Mouse (Mus musculus) liver, adult 2 months (tissue): ENCODE data around the gene Gm20388. TPM values are rescaled to one million over a fixed set of nuclear protein-coding genes. Genes with fewer than 3 reads are reported as not detected.
A peak's percentile ranks its signal among the peaks of the same experiment; 100 is the strongest.

ENCODE experiments used
- DNase-seq: peaks from one replicate; pipeline ENCODE4 v3.0.0-alpha.2; 2011; ENCODE audit warnings: low read depth, low spot score; ENCODE audit errors: extremely low read depth
- H3K27ac ChIP-seq: fragments of 200-500 bp; replicated peaks from 2 replicates; pipeline ENCODE4 v1.5.1; 2012; ENCODE audit warnings: low read depth, mild to moderate bottlenecking, control low read depth, inconsistent platforms, low read length; ENCODE audit not compliant: insufficient read depth
- H3K27me3 ChIP-seq: fragments of 200-500 bp; 2 replicates; pipeline ENCODE4 v1.6.1; 2012; ENCODE audit warnings: mild to moderate bottlenecking, moderate library complexity, low read length, inconsistent platforms; ENCODE audit not compliant: control insufficient read depth, insufficient read depth
- H3K36me3 ChIP-seq: fragments of 200-500 bp; 2 replicates; pipeline ENCODE4 v1.6.1; 2012; ENCODE audit warnings: low read length, inconsistent platforms; ENCODE audit not compliant: control insufficient read depth, insufficient read depth
- H3K4me1 ChIP-seq: fragments of 200-500 bp; 2 replicates; pipeline ENCODE4 v1.6.1; 2011; ENCODE audit warnings: low read length; ENCODE audit not compliant: control insufficient read depth, insufficient read depth
- H3K4me3 ChIP-seq: fragments of 200-500 bp; 2 replicates; pipeline ENCODE4 v1.5.1; 2011; ENCODE audit warnings: low read depth, mild to moderate bottlenecking, control low read depth, low read length, moderate library complexity; ENCODE audit not compliant: insufficient read depth
- H3K79me2 ChIP-seq: fragments of 200-500 bp; 2 replicates; pipeline ENCODE4 v1.6.1; 2012; ENCODE audit warnings: inconsistent platforms, mild to moderate bottlenecking, low read length, moderate library complexity; ENCODE audit not compliant: control insufficient read depth, insufficient read depth
- H3K9ac ChIP-seq: fragments of 200-500 bp; 2 replicates; pipeline ENCODE4 v1.6.1; 2012; ENCODE audit warnings: low read depth, mild to moderate bottlenecking, control low read depth, inconsistent platforms, low read length
- CTCF ChIP-seq: fragments of 200-500 bp; IDR thresholded peaks from 2 replicates; pipeline ENCODE4 v1.5.1; 2011; ENCODE audit warnings: low read depth, low read length, control low read depth
- POLR2A ChIP-seq: fragments of 200-500 bp; IDR thresholded peaks from 2 replicates; pipeline ENCODE4 v1.6.1; 2011; ENCODE audit warnings: low read length, control low read depth; ENCODE audit not compliant: insufficient read depth; ENCODE audit errors: extremely low read depth
- WGBS: fragments of 180-500 bp; shearing (Covaris S2); methylation state at CpG from one replicate; pipeline ENCODE4 v1.1.7; 2018; 5-methylcytosine and 5-hydroxymethylcytosine counted together
- polyA plus RNA-seq: library from polyadenylated mRNA; depleted of rRNA; stranded (reverse); fragments of >200 nt; gene quantifications from 2 replicates; pipeline ENCODE4 v1.2.3, GENCODE M21; 2012
- total RNA-seq: library from RNA; depleted of rRNA; stranded (reverse); fragments of >200 nt; gene quantifications from 2 replicates; pipeline ENCODE4 v1.2.3, GENCODE M21; 2014

Gm20388 gene
- total and polyA plus RNA-seq, 2 experiments = 6.4 to 19.9 TPM

GRCm38 (mm10) chr8:119888012-119888411 lies 22.6 kb upstream of the Gm20388 start:
- Histone ChIP-seq H3K9ac (no peak overlapping the region), H3K36me3 (no peaks in the 10 kb centered on the region), H3K79me2 (no peaks in the 10 kb centered on the region), H3K4me3 (no peak overlapping the region), H3K4me1 (peaks cover 10% of the 10 kb centered on the region), H3K27me3 (no peaks in the 10 kb centered on the region), H3K27ac (no peak overlapping the region)
- TF ChIP-seq CTCF (no peak), POLR2A (no peak)
- DNase-seq = no peak
- 92% methylated on average over 4 of the region's 4 CpGs for WGBS

DNA sequence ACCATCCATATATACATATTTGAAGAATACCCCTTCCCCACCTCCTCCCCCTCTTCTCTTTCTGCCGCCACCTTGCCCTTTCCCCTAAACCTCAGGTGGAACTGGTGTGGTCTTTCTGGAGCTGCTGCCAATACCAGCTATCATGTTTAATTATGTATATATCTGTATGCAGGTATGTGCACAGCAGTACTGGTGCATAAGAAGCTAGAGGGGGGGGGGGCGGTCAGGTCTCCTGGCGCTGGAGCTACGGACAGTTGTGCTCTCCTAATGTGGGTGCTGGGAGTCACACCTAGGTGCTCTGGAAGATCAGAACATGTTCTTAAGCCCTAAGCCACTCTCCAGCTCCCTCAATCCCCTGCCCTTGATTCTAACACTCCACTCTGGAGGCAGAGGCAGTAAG lies 13.6 kb upstream of the Gm20388 start:
- no peak for TF ChIP-seq POLR2A
- no peak for TF ChIP-seq CTCF
- 81% methylated on average over 4 of the region's 4 CpGs for WGBS
- Histone ChIP-seq H3K27me3 (no peaks in the 10 kb centered on the region), H3K4me3 (no peak overlapping the region), H3K36me3 (no peaks in the 10 kb centered on the region), H3K79me2 (no peaks in the 10 kb centered on the region), H3K9ac (no peak overlapping the region), H3K4me1 (peaks cover 10% of the 10 kb centered on the region; the same call in 1 of the 2 replicates), H3K27ac (0 out of 2 replicates have a peak overlapping the region, but pooled peaks have one; percentile 5)
- DNase-seq = peak; percentile 29

GRCm38 (mm10) chr8:119897933-119898332 lies 12.7 kb upstream of the Gm20388 start:
- peak; percentile 22 for DNase-seq
- no peak for TF ChIP-seq CTCF
- TF ChIP-seq POLR2A = no peak

DNA sequence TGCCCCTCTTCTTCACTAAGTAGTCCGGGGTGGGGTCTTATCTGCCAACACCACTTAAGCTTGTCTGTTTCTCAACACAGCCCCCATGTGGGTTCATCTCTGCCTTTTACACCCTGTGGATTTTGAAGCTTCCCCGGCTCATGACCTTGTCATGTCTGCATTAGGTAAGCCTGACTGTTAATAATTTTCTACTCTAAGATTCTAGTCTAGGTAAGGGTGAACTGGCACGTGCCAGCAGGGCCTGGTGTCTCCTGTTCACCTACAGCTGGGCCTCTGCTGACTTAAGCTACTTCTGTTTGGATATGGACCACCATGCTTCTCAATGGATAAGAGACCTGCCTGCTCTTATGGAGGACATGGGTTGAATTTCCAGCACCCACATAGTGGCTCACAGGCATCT lies 9.3 kb upstream of the Gm20388 start:
- Histone ChIP-seq H3K4me3 (no peak overlapping the region), H3K27ac (peak overlapping the region; percentile 32; the same call in 1 of the 2 replicates), H3K9ac (peak overlapping the region; percentile 8; the same call in 1 of the 2 replicates), H3K36me3 (no peaks in the 10 kb centered on the region), H3K79me2 (no peaks in the 10 kb centered on the region), H3K4me1 (peaks cover 10% of the 10 kb centered on the region; the same call in 1 of the 2 replicates), H3K27me3 (no peaks in the 10 kb centered on the region)
- DNase-seq = peak; percentile 82
- WGBS = 26% methylated on average over 3 of the region's 3 CpGs
- no peak for TF ChIP-seq CTCF
- TF ChIP-seq POLR2A = no peak

More at GRCm38 (mm10) chr8:119897933-119898332, 12.7 kb upstream of the Gm20388 start:
- WGBS = 35% methylated on average over 13 of the region's 13 CpGs
- no peaks in the 10 kb centered on the region for H3K36me3 ChIP-seq
- H3K27ac ChIP-seq = no peak overlapping the region
- H3K79me2 ChIP-seq = no peaks in the 10 kb centered on the region
- H3K4me1 ChIP-seq = peaks cover 10% of the 10 kb centered on the region; the same call in 1 of the 2 replicates
- no peak overlapping the region for H3K9ac ChIP-seq
- H3K27me3 ChIP-seq = no peaks in the 10 kb centered on the region
- no peak overlapping the region for H3K4me3 ChIP-seq

DNA sequence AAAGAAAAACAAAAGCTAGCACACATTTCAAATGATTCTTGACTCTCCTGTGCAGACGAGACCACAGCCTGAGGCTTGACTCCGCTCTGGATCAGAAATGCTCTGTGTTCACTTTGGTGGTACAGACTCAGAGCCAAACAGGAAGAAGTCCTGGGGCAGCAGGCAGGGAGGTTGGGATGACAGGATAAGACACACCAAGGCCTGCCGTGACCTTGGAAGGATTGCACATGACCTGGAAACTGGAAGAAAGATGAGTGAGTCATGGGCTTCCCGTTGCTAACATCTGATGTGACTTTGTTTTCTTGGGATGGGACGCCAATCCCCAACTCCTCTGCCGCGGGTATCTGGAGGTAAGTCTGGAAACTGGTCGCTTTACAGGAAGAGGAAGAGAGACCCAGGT lies 8.7 kb upstream of the Gm20388 start:
- TF ChIP-seq POLR2A (no peak), CTCF (no peak)
- Histone ChIP-seq H3K27ac (no peak overlapping the region), H3K27me3 (no peaks in the 10 kb centered on the region), H3K9ac (no peak overlapping the region), H3K4me3 (no peak overlapping the region), H3K36me3 (no peaks in the 10 kb centered on the region), H3K79me2 (no peaks in the 10 kb centered on the region), H3K4me1 (peaks cover 9% of the 10 kb centered on the region; the same call in 1 of the 2 replicates)
- 80% methylated on average over 8 of the region's 8 CpGs for WGBS
- no peak for DNase-seq

- Histone ChIP-seq H3K79me2 (no peaks in the 10 kb centered on the region), H3K27me3 (no peaks in the 10 kb centered on the region), H3K4me1 (peaks cover 2% of the 10 kb centered on the region; the same call in 1 of the 2 replicates), H3K27ac (no peak overlapping the region), H3K4me3 (no peak overlapping the region), H3K9ac (no peak overlapping the region), H3K36me3 (no peaks in the 10 kb centered on the region)
- TF ChIP-seq CTCF = no peak
- TF ChIP-seq POLR2A = no peak
- 73% methylated on average over 12 of the region's 12 CpGs for WGBS
- no peak for DNase-seq
These were observed 6.2 kb upstream of the Gm20388 start for GRCm38 (mm10) chr8:119904323-119904911.
